Mouse (Mus musculus) leukemia stem cell, adult 10-12 weeks (primary cell): ENCODE data around the gene Gm12888. TPM values are rescaled to one million over a fixed set of nuclear protein-coding genes. Genes with fewer than 3 reads are reported as not detected.

Source experiments
- polyA plus RNA-seq: library from polyadenylated mRNA; stranded (reverse); fragments of >175 nt; gene quantifications from 2 replicates; pipeline ENCODE4 v1.2.3, GENCODE M21; 2012; ENCODE audit warnings: low replicate concordance

The Gm12888 gene
- not detected in 2 replicates for polyA plus RNA-seq

DNA sequence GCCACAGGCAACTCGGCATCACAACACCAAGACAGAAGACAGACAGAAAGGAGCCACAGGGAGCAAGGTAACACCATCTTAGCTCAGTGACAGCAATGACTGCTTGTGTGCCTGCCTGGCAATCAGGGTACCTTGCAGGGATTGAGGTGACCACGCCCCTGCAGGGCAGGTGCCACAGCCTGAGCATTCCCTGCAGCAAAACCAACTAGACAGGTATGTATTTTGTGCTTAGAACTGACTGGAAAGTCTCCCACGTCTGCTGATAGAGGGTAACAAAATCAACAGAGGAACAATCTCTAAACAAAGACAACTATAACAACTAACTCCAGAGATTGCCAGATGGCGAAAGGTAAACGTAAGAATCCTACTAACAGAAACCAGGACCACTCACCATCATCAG, at the start of gene Gm12888:
Gene Gm12888, minus strand, starts transcription at position 101 of the 400 bp plus-strand sequence.

Other genes with a start within 250 kb of the Gm12888 start
- gene Zmpste24, start 226.7 kb downstream of the Gm12888 start, polyA plus RNA-seq, result 1.4 and 3.3 TPM in 2 replicates
- 0.27 TPM in 1 of 2 replicates, not detected in the other for gene Tmco2, start 215.7 kb downstream of the Gm12888 start, polyA plus RNA-seq
- 1.8 and 3.2 TPM in 2 replicates for gene Rlf, start 109.8 kb downstream of the Gm12888 start, polyA plus RNA-seq
- gene Gm12886, start 98.2 kb upstream of the Gm12888 start, polyA plus RNA-seq, result not detected in 2 replicates